Mouse (Mus musculus): ENCODE measurements around the gene Apbb2. TPM values are rescaled to one million over a fixed set of nuclear protein-coding genes. Genes with fewer than 3 reads are reported as not detected.

Apbb2 gene
- total and polyA plus RNA-seq, 3 experiments, result 0.34 to 0.40 (median 0.34) TPM

GRCm38 (mm10) chr5:66518411-66519006 lies 100.1 kb downstream of the Apbb2 start:
- no peak overlapping the region for H3K9ac ChIP-seq (ENCODE audit: insufficient read depth, low read depth)
- H3K4me1 ChIP-seq (ENCODE audit: control insufficient read depth in 1 of 2, insufficient read depth in 2 of 2), result peaks cover under 1 to 13% of the 10 kb centered on the region in 2 experiments; a peak in 1 of 4 replicates
- H3K9me3 ChIP-seq (replicated peaks; ENCODE audit: low read length), result no peaks in the 10 kb centered on the region
- no peak for DNase-seq (ENCODE audit: extremely low read depth)
- H3K79me2 ChIP-seq (replicated peaks; ENCODE audit: control insufficient read depth, extremely low read depth, insufficient read depth, poor library complexity, severe bottlenecking), result no peaks in the 10 kb centered on the region
- no peaks in the 10 kb centered on the region for H3K27me3 ChIP-seq (replicated peaks)
- H3K36me3 ChIP-seq (replicated peaks in 1 of 2; ENCODE audit: control insufficient read depth in 1 of 2, insufficient read depth in 1 of 2, low read length in 1 of 2), result no peaks in the 10 kb centered on the region
- no peak overlapping the region for H3K4me2 ChIP-seq (ENCODE audit: insufficient read depth, low read depth, poor library complexity, severe bottlenecking)
- dilution Hi-C loops (cut with MboI; ENCODE audit: extremely low pct_ligation_motif_present, extremely low pct_unique_long_range_greater_than_20kb, low sequenced_read_pairs), result no loop called here
- TF ChIP-seq GABPA (IDR thresholded peaks at IDR 0.05; ENCODE audit: insufficient replicate concordance, low read depth, low read length), result no peak
- TF ChIP-seq JUN (IDR thresholded peaks at IDR 0.05; ENCODE audit: insufficient read depth, low read depth, low read length), result no peak
- no peak for TF ChIP-seq RCOR1 (conservative IDR thresholded peaks at IDR 0.05; ENCODE audit: low read depth, low read length)
- no peak for TF ChIP-seq E2F4 (IDR thresholded peaks at IDR 0.05; ENCODE audit: insufficient replicate concordance, low read depth, low read length)
- no peak for TF ChIP-seq POLR2AphosphoS2 (IDR thresholded peaks at IDR 0.05; ENCODE audit: low read depth, low read length)
- TF ChIP-seq UBTF (IDR thresholded peaks at IDR 0.05; ENCODE audit: low read depth, low read length), result no peak
- no peak for TF ChIP-seq ZC3H11A (IDR thresholded peaks at IDR 0.05; ENCODE audit: low read depth, low read length)
- no peak for TF ChIP-seq CTCF (conservative IDR thresholded peaks at IDR 0.05 in 1 of 2, IDR thresholded peaks at IDR 0.05 in 1 of 2; ENCODE audit: low read depth in 2 of 2, low read length in 2 of 2)
- no peak for TF ChIP-seq SIN3A (IDR thresholded peaks at IDR 0.05; ENCODE audit: low read length)
- no peak for TF ChIP-seq MAX (IDR thresholded peaks at IDR 0.05; ENCODE audit: low read length)
- no peak for TF ChIP-seq IRF4 (IDR thresholded peaks at IDR 0.05; ENCODE audit: low read depth, low read length)
- H3K27ac ChIP-seq (ENCODE audit: insufficient read depth, low read depth), result no peak overlapping the region
- in situ Hi-C loops (cut with MboI; ENCODE audit: low pct_ligation_motif_present, low pct_unique_long_range_greater_than_20kb, low sequenced_read_pairs), result no loop called here
- no peak overlapping the region for H3K4me3 ChIP-seq (replicated peaks in 1 of 3; ENCODE audit: low read depth in 2 of 3, low read length in 2 of 3, poor library complexity in 1 of 3)

DNA sequence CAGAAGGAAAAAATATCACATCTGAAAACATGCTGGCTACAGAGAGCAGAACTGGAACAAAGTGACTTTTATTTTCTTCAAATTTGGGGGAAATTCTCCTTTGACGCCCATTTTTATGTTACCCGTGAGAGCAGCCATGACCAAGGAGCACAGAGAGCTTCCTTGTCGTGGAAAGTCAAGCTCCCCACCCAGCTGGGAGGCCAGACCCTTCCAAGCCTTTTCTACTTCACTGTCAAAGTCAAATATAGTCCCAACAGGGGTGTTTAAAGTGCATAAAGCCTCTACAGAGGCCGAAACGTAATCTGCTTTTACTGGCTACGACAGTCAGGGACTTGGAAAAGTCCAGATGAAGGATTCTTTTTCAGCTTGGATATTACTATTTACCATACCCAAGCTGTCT lies 101.1 kb downstream of the Apbb2 start:
- no peaks in the 10 kb centered on the region for H3K9me3 ChIP-seq (replicated peaks; ENCODE audit: low read length)
- no peak overlapping the region for H3K9ac ChIP-seq (ENCODE audit: insufficient read depth, low read depth)
- dilution Hi-C loops (cut with MboI; ENCODE audit: extremely low pct_ligation_motif_present, extremely low pct_unique_long_range_greater_than_20kb, low sequenced_read_pairs) (no loop called here), in situ Hi-C loops (cut with MboI; ENCODE audit: low pct_ligation_motif_present, low pct_unique_long_range_greater_than_20kb, low sequenced_read_pairs) (no loop called here)
- H3K4me2 ChIP-seq (ENCODE audit: insufficient read depth, low read depth, poor library complexity, severe bottlenecking), result no peak overlapping the region
- H3K79me2 ChIP-seq (replicated peaks; ENCODE audit: control insufficient read depth, extremely low read depth, insufficient read depth, poor library complexity, severe bottlenecking), result no peaks in the 10 kb centered on the region
- no peak overlapping the region for H3K27ac ChIP-seq (ENCODE audit: insufficient read depth, low read depth)
- no peak for TF ChIP-seq RCOR1 (conservative IDR thresholded peaks at IDR 0.05; ENCODE audit: low read depth, low read length)
- TF ChIP-seq RAD21 (IDR thresholded peaks at IDR 0.05; ENCODE audit: low read depth, low read length), result no peak
- no peak for TF ChIP-seq JUND (conservative IDR thresholded peaks at IDR 0.05; ENCODE audit: low read depth, low read length)
- no peak for TF ChIP-seq SIN3A (IDR thresholded peaks at IDR 0.05; ENCODE audit: low read length)
- no peak for TF ChIP-seq USF1 (IDR thresholded peaks at IDR 0.05; ENCODE audit: low read depth, low read length)
- no peak for TF ChIP-seq ETS1 (conservative IDR thresholded peaks at IDR 0.05; ENCODE audit: low read depth, low read length)
- TF ChIP-seq SMC3 (IDR thresholded peaks at IDR 0.05; ENCODE audit: low read depth, low read length), result no peak
- TF ChIP-seq HCFC1 (IDR thresholded peaks at IDR 0.05; ENCODE audit: low read depth, low read length), result no peak
- no peak for TF ChIP-seq MEF2A (IDR thresholded peaks at IDR 0.05; ENCODE audit: borderline replicate concordance, low read depth, low read length)
- no peak for TF ChIP-seq TBP (conservative IDR thresholded peaks at IDR 0.05; ENCODE audit: low read depth, low read length)
- TF ChIP-seq ZKSCAN1 (IDR thresholded peaks at IDR 0.05; ENCODE audit: borderline replicate concordance, low read depth, low read length), result no peak
- no peak for TF ChIP-seq POLR2A (IDR thresholded peaks at IDR 0.05; ENCODE audit: low read depth, low read length)
- TF ChIP-seq TCF12 (IDR thresholded peaks at IDR 0.05; ENCODE audit: low read depth, low read length), result no peak
- no peak overlapping the region for H3K4me3 ChIP-seq (replicated peaks in 1 of 3; ENCODE audit: low read depth in 2 of 3, low read length in 2 of 3, poor library complexity in 1 of 3)
- no peak for DNase-seq (ENCODE audit: extremely low read depth)
- H3K27me3 ChIP-seq (replicated peaks), result no peaks in the 10 kb centered on the region
- H3K4me1 ChIP-seq (ENCODE audit: control insufficient read depth in 1 of 2, insufficient read depth in 2 of 2), result peaks cover 0 to 11% of the 10 kb centered on the region in 2 experiments; a peak in 1 of 4 replicates
- H3K36me3 ChIP-seq (replicated peaks in 1 of 2; ENCODE audit: control insufficient read depth in 1 of 2, insufficient read depth in 1 of 2, low read length in 1 of 2), result no peaks in the 10 kb centered on the region

All from CH12.LX (cell line).